Mouse (Mus musculus) midbrain, embryonic 12.5 days (tissue): Measurements from ENCODE around the gene Fam198a. TPM values are rescaled to one million over a fixed set of nuclear protein-coding genes. Genes with fewer than 3 reads are reported as not detected.

Experiments
- ATAC-seq: fragments of 200-750 bp; cut with Nextera tagmentation; 2 replicates; pipeline ENCODE4 v1.8.0; 2017; ENCODE audit warnings: low read depth, moderate TSS enrichment, moderate library complexity; ENCODE audit not compliant: low FRiP score
- H3K27ac ChIP-seq: fragments of 300-500 bp; sonication (generic); replicated peaks from 2 replicates; pipeline ENCODE4 v1.5.1; 2016; ENCODE audit warnings: mild to moderate bottlenecking
- H3K27me3 ChIP-seq: fragments of 300-500 bp; sonication (generic); 2 replicates; pipeline ENCODE4 v1.6.1; 2016; ENCODE audit warnings: mild to moderate bottlenecking
- H3K36me3 ChIP-seq: fragments of 300-500 bp; sonication (generic); 2 replicates; pipeline ENCODE4 v1.6.1; 2016
- H3K4me1 ChIP-seq: fragments of 300-500 bp; sonication (generic); 2 replicates; pipeline ENCODE4 v1.6.1; 2016
- H3K4me2 ChIP-seq: fragments of 300-500 bp; sonication (generic); replicated peaks from 2 replicates; pipeline ENCODE4 v1.6.1; 2016; ENCODE audit warnings: mild to moderate bottlenecking, moderate library complexity
- H3K4me3 ChIP-seq: fragments of 300-500 bp; sonication (generic); 2 replicates; pipeline ENCODE4 v1.5.1; 2016; ENCODE audit warnings: mild to moderate bottlenecking
- H3K9ac ChIP-seq: fragments of 300-500 bp; sonication (generic); replicated peaks from 2 replicates; pipeline ENCODE4 v1.6.1; 2016; ENCODE audit warnings: mild to moderate bottlenecking, moderate library complexity
- H3K9me3 ChIP-seq: fragments of 300-500 bp; sonication (generic); 2 replicates; pipeline ENCODE4 v1.6.1; 2016; ENCODE audit warnings: mild to moderate bottlenecking
- WGBS: fragments of 180-500 bp; shearing (Covaris S2); methylation state at CpG from one replicate; pipeline ENCODE4 v1.1.7; 2016; 5-methylcytosine and 5-hydroxymethylcytosine counted together
- polyA plus RNA-seq: library from polyadenylated mRNA; unstranded; fragments of >200 nt; fragmentation: Nextera tagmentation; extraction: Ambion mirVana; gene quantifications from 2 replicates; pipeline ENCODE4 v1.2.1, GENCODE M21; 2016

Fam198a gene
- polyA plus RNA-seq, 1 experiment from 2014 or later = 1.0 TPM

GRCm38 (mm10) chr9:121984465-121985461, 34.0 kb downstream of the Fam198a start:
- no peaks in the 10 kb centered on the region for H3K27me3 ChIP-seq
- no peak overlapping the region for H3K4me2 ChIP-seq
- H3K36me3 ChIP-seq = peaks cover 13% of the 10 kb centered on the region
- 72% methylated on average over 15 of the region's 15 CpGs for WGBS
- no peak overlapping the region for H3K27ac ChIP-seq
- no peak overlapping the region for H3K9ac ChIP-seq
- no peak overlapping the region for H3K4me3 ChIP-seq
- no peaks in the 10 kb centered on the region for H3K9me3 ChIP-seq
- ATAC-seq = peak; percentile 25; the same call in 1 of the 2 replicates
- peaks cover 8% of the 10 kb centered on the region; the same call in 1 of the 2 replicates for H3K4me1 ChIP-seq

GRCm38 (mm10) chr9:121988910-121989309, 38.1 kb downstream of the Fam198a start:
- Histone ChIP-seq H3K9ac (no peak overlapping the region), H3K9me3 (no peaks in the 10 kb centered on the region), H3K4me3 (no peak overlapping the region), H3K4me2 (no peak overlapping the region), H3K36me3 (no peaks in the 10 kb centered on the region), H3K4me1 (peaks cover 12% of the 10 kb centered on the region; the same call in 1 of the 2 replicates), H3K27me3 (no peaks in the 10 kb centered on the region), H3K27ac (no peak overlapping the region)
- WGBS = 82% methylated on average over 3 of the region's 3 CpGs
- no peak for ATAC-seq

- no peak for ATAC-seq
- Histone ChIP-seq H3K4me2 (no peak overlapping the region), H3K4me3 (no peak overlapping the region), H3K27me3 (0 out of 2 replicates have a peak, but pooled peaks cover 2% of the 10 kb centered on the region), H3K4me1 (peaks cover 15% of the 10 kb centered on the region), H3K9ac (no peak overlapping the region), H3K9me3 (no peaks in the 10 kb centered on the region), H3K27ac (no peak overlapping the region), H3K36me3 (no peaks in the 10 kb centered on the region)
- WGBS = 30% methylated on average over 5 of the region's 5 CpGs
Measured at GRCm38 (mm10) chr9:121989536-121989935, 38.7 kb downstream of the Fam198a start.

GRCm38 (mm10) chr9:121991041-121991440, 40.3 kb downstream of the Fam198a start:
- Histone ChIP-seq H3K4me2 (no peak overlapping the region), H3K36me3 (no peaks in the 10 kb centered on the region), H3K9ac (no peak overlapping the region), H3K27me3 (0 out of 2 replicates have a peak, but pooled peaks cover 6% of the 10 kb centered on the region), H3K27ac (no peak overlapping the region), H3K4me3 (no peak overlapping the region), H3K9me3 (no peaks in the 10 kb centered on the region), H3K4me1 (peaks cover 22% of the 10 kb centered on the region)
- WGBS = 77% methylated on average over 5 of the region's 5 CpGs
- no peak for ATAC-seq

- no peak overlapping the region for H3K4me3 ChIP-seq
- H3K36me3 ChIP-seq = no peaks in the 10 kb centered on the region
- no peak overlapping the region for H3K4me2 ChIP-seq
- H3K9me3 ChIP-seq = no peaks in the 10 kb centered on the region
- peaks cover 22% of the 10 kb centered on the region for H3K4me1 ChIP-seq
- ATAC-seq = no peak
- 0 out of 2 replicates have a peak, but pooled peaks cover 16% of the 10 kb centered on the region for H3K27me3 ChIP-seq
- no peak overlapping the region for H3K9ac ChIP-seq
- H3K27ac ChIP-seq = no peak overlapping the region
- 78% methylated on average over 3 of the region's 3 CpGs for WGBS
Measured at GRCm38 (mm10) chr9:121993047-121993446, 42.3 kb downstream of the Fam198a start.

GRCm38 (mm10) chr9:121995077-121995476, 44.3 kb downstream of the Fam198a start:
- H3K9me3 ChIP-seq = no peaks in the 10 kb centered on the region
- 0 out of 2 replicates have a peak, but pooled peaks cover 16% of the 10 kb centered on the region for H3K27me3 ChIP-seq
- WGBS = 16% methylated on average over 10 of the region's 10 CpGs
- H3K36me3 ChIP-seq = no peaks in the 10 kb centered on the region
- H3K4me2 ChIP-seq = peak overlapping the region; percentile 93
- ATAC-seq = no peak
- H3K4me3 ChIP-seq = peak overlapping the region; percentile 91
- peak overlapping the region; percentile 88 for H3K9ac ChIP-seq
- H3K27ac ChIP-seq = no peak overlapping the region
- peaks cover 14% of the 10 kb centered on the region for H3K4me1 ChIP-seq

GRCm38 (mm10) chr9:121995508-121996131, 44.8 kb downstream of the Fam198a start:
- under 1% methylated on average over 52 of the region's 53 CpGs for WGBS
- H3K36me3 ChIP-seq = no peaks in the 10 kb centered on the region
- 0 out of 2 replicates have a peak, but pooled peaks cover 16% of the 10 kb centered on the region for H3K27me3 ChIP-seq
- H3K9me3 ChIP-seq = no peaks in the 10 kb centered on the region
- peaks cover 12% of the 10 kb centered on the region for H3K4me1 ChIP-seq
- peak overlapping the region; percentile 91 for H3K4me3 ChIP-seq
- ATAC-seq = peak; percentile 91
- peak overlapping the region; percentile 93 for H3K4me2 ChIP-seq
- H3K27ac ChIP-seq = no peak overlapping the region
- peak overlapping the region; percentile 88 for H3K9ac ChIP-seq

- Histone ChIP-seq H3K4me2 (peak within 1 kb of the TSS; percentile 93; the same call in 1 of the 2 replicates), H3K27me3 (0 out of 2 replicates have a peak, but pooled peaks cover 16% of the 10 kb centered on the region), H3K4me1 (peaks cover 12% of the 10 kb centered on the region), H3K36me3 (no peaks in the 10 kb centered on the region), H3K9me3 (no peaks in the 10 kb centered on the region), H3K4me3 (peak within 1 kb of the TSS; percentile 91), H3K9ac (peak within 1 kb of the TSS; percentile 88), H3K27ac (no peak within 1 kb of the TSS)
- ATAC-seq = no peak
Measured at GRCm38 (mm10) chr9:121997010-121997409, 46.2 kb downstream of the Fam198a start, which contains the start of gene Pomgnt2. Gene Pomgnt2, minus strand, starts transcription at chr9:121997110.

- no peak overlapping the region for H3K9ac ChIP-seq
- H3K4me3 ChIP-seq = no peak overlapping the region
- H3K36me3 ChIP-seq = no peaks in the 10 kb centered on the region
- WGBS = 87% methylated on average over 4 of the region's 4 CpGs
- H3K27ac ChIP-seq = no peak overlapping the region
- no peak for ATAC-seq
- H3K9me3 ChIP-seq = no peaks in the 10 kb centered on the region
- H3K4me1 ChIP-seq = peaks cover 12% of the 10 kb centered on the region
- H3K4me2 ChIP-seq = no peak overlapping the region
- H3K27me3 ChIP-seq = 0 out of 2 replicates have a peak, but pooled peaks cover 16% of the 10 kb centered on the region
Measured at GRCm38 (mm10) chr9:121997978-121998377, 47.2 kb downstream of the Fam198a start.

GRCm38 (mm10) chr9:122006175-122006574, 55.4 kb downstream of the Fam198a start:
- H3K4me1 ChIP-seq = no peaks in the 10 kb centered on the region
- no peak for ATAC-seq
- H3K27me3 ChIP-seq = 0 out of 2 replicates have a peak, but pooled peaks cover 4% of the 10 kb centered on the region
- 97% methylated on average over 2 of the region's 2 CpGs for WGBS
- no peaks in the 10 kb centered on the region for H3K9me3 ChIP-seq
- no peak overlapping the region for H3K27ac ChIP-seq
- H3K4me2 ChIP-seq = no peak overlapping the region
- H3K9ac ChIP-seq = no peak overlapping the region
- H3K36me3 ChIP-seq = no peaks in the 10 kb centered on the region
- H3K4me3 ChIP-seq = no peak overlapping the region

- Histone ChIP-seq H3K4me2 (no peak overlapping the region), H3K4me3 (no peak overlapping the region), H3K27me3 (0 out of 2 replicates have a peak, but pooled peaks cover 4% of the 10 kb centered on the region), H3K36me3 (no peaks in the 10 kb centered on the region), H3K4me1 (no peaks in the 10 kb centered on the region), H3K9me3 (no peaks in the 10 kb centered on the region), H3K9ac (no peak overlapping the region), H3K27ac (no peak overlapping the region)
- 15% methylated on average over 7 of the region's 7 CpGs for WGBS
- no peak for ATAC-seq
Measured at GRCm38 (mm10) chr9:122006609-122007008, 55.8 kb downstream of the Fam198a start.
